Mouse (Mus musculus) intestine, embryonic 16.5 days (tissue): ENCODE results near the gene Olfr1126. TPM values are rescaled to one million over a fixed set of nuclear protein-coding genes. Genes with fewer than 3 reads are reported as not detected.
"Not testable (repeated sequence)": the region's sequence is repeated elsewhere in the genome, so short reads cannot be mapped to it uniquely, and the experiment has no call there.

Source experiments
- ATAC-seq: fragments of 200-750 bp; cut with Nextera tagmentation; 2 replicates; pipeline ENCODE4 v1.8.0; 2017; ENCODE audit warnings: moderate TSS enrichment, moderate library complexity
- H3K27ac ChIP-seq: fragments of 300-500 bp; sonication (generic); 2 replicates; pipeline ENCODE4 v1.5.1; 2014; ENCODE audit warnings: mild to moderate bottlenecking, low read length
- H3K27me3 ChIP-seq: fragments of 300-500 bp; sonication (generic); replicated peaks from 2 replicates; pipeline ENCODE4 v1.6.1; 2014; ENCODE audit warnings: low read length, control low read depth, mixed read lengths; ENCODE audit not compliant: control insufficient read depth, insufficient read depth
- H3K36me3 ChIP-seq: fragments of 300-500 bp; sonication (generic); 2 replicates; pipeline ENCODE4 v1.6.1; 2014; ENCODE audit warnings: low read length, control low read depth; ENCODE audit not compliant: control insufficient read depth, insufficient read depth
- H3K4me1 ChIP-seq: fragments of 300-500 bp; sonication (generic); 2 replicates; pipeline ENCODE4 v1.6.1; 2014; ENCODE audit warnings: low read length, control low read depth, mixed read lengths; ENCODE audit not compliant: control insufficient read depth, insufficient read depth
- H3K4me2 ChIP-seq: fragments of 300-500 bp; sonication (generic); 2 replicates; pipeline ENCODE4 v1.6.1; 2014; ENCODE audit warnings: low read depth, low read length, control low read depth
- H3K4me3 ChIP-seq: fragments of 300-500 bp; sonication (generic); 2 replicates; pipeline ENCODE4 v1.5.1; 2014; ENCODE audit warnings: mild to moderate bottlenecking, low read length
- H3K9ac ChIP-seq: fragments of 300-500 bp; sonication (generic); 2 replicates; pipeline ENCODE4 v1.6.1; 2014; ENCODE audit warnings: low read depth, low read length
- H3K9me3 ChIP-seq: fragments of 300-500 bp; sonication (generic); 2 replicates; pipeline ENCODE4 v1.6.1; 2016; ENCODE audit warnings: low read length, control low read depth; ENCODE audit not compliant: control insufficient read depth
- WGBS: fragments of 180-500 bp; shearing (Covaris S2); extraction: QIAGEN DNeasy Blood & Tissue Kit; methylation state at CpG from one replicate; pipeline ENCODE4 v1.1.7; 2014; 5-methylcytosine and 5-hydroxymethylcytosine counted together
- polyA plus RNA-seq: library from polyadenylated mRNA; unstranded; fragments of >200 nt; fragmentation: Nextera tagmentation; extraction: Ambion mirVana; gene quantifications from 2 replicates; pipeline ENCODE4 v1.2.1, GENCODE M21; 2015

The Olfr1126 gene
- polyA plus RNA-seq: not detected in 2 replicates

DNA sequence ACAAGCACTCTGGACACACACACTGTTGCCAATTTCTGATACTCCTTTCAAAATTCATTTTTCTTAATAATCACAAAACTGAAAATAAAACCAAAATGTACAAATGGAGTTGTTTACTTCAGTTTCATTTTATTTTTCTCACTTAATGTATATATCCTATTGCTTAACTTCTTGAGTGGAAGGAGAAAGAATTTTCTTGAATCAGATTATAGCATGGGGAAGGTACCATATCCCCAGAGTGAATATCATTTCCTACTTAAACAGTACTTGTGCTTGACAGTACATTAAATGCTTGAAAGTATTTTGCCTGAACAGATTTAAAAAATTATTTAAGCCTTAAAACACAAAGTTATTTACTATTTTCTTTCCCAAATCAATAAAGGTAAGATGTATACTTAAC is at the start of gene Olfr1126:
Gene Olfr1126, plus strand, starts transcription at position 301 of the 400 bp plus-strand sequence.
- no peaks in the 10 kb centered on the region for H3K9me3 ChIP-seq
- no peak within 1 kb of the TSS for H3K4me3 ChIP-seq
- H3K9ac ChIP-seq: no peak within 1 kb of the TSS
- ATAC-seq: no peak
- no peaks in the 10 kb centered on the region for H3K4me1 ChIP-seq
- H3K4me2 ChIP-seq: no peak within 1 kb of the TSS
- no peak within 1 kb of the TSS for H3K27ac ChIP-seq
- H3K27me3 ChIP-seq: no peaks in the 10 kb centered on the region
- H3K36me3 ChIP-seq: no peaks in the 10 kb centered on the region

DNA sequence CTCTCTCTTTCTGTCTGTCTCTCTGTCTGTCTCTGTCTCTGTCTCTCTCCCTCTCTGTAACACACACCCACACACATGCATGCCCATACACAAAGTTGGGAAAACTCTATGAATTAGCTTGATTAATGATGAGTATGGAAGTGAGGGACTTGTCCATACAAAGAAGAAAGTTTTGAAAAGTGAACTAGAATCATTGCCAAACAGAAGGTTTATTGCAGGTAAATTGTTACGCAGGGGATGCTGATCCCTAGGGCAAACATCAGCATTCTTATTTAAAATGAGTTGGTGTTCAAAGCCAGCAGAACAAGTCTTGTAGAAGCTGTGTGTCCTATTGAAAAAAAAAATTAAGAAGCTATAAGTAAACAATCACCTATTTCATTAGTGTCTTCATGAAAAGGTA is 37.4 kb upstream of the Olfr1126 start, which contains the start of gene Olfr1123:
Gene Olfr1123, plus strand, starts transcription at position 301 of the 400 bp plus-strand sequence.
- H3K4me2 ChIP-seq: no peak within 1 kb of the TSS
- no peak within 1 kb of the TSS for H3K4me3 ChIP-seq
- no peak within 1 kb of the TSS for H3K27ac ChIP-seq
- no peak within 1 kb of the TSS for H3K9ac ChIP-seq
- no peaks in the 10 kb centered on the region for H3K9me3 ChIP-seq
- no peaks in the 10 kb centered on the region for H3K36me3 ChIP-seq
- no peak for ATAC-seq
- WGBS: 68% methylated on average over 1 of the region's 1 CpGs
- H3K4me1 ChIP-seq: no peaks in the 10 kb centered on the region
- H3K27me3 ChIP-seq: no peaks in the 10 kb centered on the region

DNA sequence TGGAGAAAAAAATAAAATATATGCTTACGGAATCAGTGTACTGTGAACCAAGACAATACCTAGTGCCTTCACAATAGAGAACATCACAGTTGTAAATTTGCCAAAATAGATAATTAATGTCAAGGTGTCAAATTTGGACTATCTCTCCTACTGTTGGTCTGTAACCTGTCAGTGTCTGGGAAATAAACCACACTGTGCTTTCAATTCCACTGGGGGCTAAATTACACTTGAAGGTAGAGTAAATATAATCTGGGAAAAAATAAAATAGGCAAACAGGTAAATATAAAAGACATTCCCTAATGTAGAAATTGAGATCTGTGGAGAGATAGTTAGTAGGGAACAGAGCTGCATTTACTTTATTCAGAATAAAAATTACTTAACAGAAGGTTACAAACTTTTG is 23.8 kb upstream of the Olfr1126 start, which contains the start of gene Olfr1124:
Gene Olfr1124, plus strand, starts transcription at position 301 of the 400 bp plus-strand sequence.
- WGBS: 94% methylated on average over 1 of the region's 1 CpGs
- no peak within 1 kb of the TSS for H3K27ac ChIP-seq
- H3K9me3 ChIP-seq: no peaks in the 10 kb centered on the region
- no peak for ATAC-seq
- H3K4me1 ChIP-seq: no peaks in the 10 kb centered on the region
- no peaks in the 10 kb centered on the region for H3K36me3 ChIP-seq
- no peaks in the 10 kb centered on the region for H3K27me3 ChIP-seq
- H3K4me2 ChIP-seq: no peak within 1 kb of the TSS
- no peak within 1 kb of the TSS for H3K4me3 ChIP-seq
- H3K9ac ChIP-seq: no peak within 1 kb of the TSS

DNA sequence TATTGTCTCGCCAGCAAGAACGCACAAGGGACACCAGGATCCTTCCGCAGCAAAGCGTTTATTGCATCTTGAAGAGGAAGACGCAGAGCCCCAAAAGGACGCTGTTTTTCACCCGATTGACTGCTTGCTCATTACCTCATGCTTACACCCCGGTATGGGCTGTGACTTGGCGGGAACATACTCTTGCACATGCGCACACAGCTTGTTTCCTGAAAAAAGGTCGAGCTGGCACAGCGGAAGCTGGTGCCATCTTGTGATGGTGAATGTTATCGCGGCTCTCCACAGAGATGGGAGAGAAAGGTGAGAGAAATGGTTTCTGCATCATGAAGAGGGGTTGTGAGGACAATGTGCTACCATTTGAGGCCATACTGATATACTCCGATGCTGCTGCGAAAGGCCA is 16.0 kb upstream of the Olfr1126 start:
- Histone ChIP-seq H3K4me2 (no peak overlapping the region), H3K36me3 (no peaks in the 10 kb centered on the region), H3K4me3 (no peak overlapping the region), H3K9ac (no peak overlapping the region), H3K27ac (no peak overlapping the region), H3K9me3 (no peaks in the 10 kb centered on the region), H3K27me3 (no peaks in the 10 kb centered on the region), H3K4me1 (no peaks in the 10 kb centered on the region)
- no peak for ATAC-seq
- WGBS: 92% methylated on average over 16 of the region's 16 CpGs

DNA sequence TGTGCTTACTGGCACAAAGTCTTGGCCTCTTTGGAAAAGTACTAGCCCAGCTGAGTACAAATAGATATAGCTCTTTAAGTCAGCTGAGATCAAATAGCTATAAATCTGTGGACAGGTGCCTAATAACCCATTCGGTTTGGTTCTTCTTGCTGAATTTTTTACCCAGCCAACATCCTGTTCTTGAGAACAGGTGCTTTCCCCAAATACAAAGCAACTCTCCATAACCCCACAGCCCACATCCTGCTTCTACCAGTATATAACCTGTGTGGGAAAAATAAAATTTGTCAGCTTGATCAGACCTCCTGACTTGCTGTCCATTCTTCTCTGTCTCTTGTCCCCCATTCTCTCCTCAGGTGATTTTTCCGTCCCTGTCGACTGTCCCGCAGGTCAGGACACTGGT is 8.0 kb downstream of the Olfr1126 start:
- Histone ChIP-seq H3K9me3 (no peaks in the 10 kb centered on the region), H3K36me3 (no peaks in the 10 kb centered on the region), H3K4me1 (no peaks in the 10 kb centered on the region), H3K9ac (no peak overlapping the region), H3K27ac (no peak overlapping the region), H3K4me2 (no peak overlapping the region), H3K27me3 (no peaks in the 10 kb centered on the region), H3K4me3 (no peak overlapping the region)
- 90% methylated on average over 4 of the region's 4 CpGs for WGBS
- ATAC-seq: no peak

DNA sequence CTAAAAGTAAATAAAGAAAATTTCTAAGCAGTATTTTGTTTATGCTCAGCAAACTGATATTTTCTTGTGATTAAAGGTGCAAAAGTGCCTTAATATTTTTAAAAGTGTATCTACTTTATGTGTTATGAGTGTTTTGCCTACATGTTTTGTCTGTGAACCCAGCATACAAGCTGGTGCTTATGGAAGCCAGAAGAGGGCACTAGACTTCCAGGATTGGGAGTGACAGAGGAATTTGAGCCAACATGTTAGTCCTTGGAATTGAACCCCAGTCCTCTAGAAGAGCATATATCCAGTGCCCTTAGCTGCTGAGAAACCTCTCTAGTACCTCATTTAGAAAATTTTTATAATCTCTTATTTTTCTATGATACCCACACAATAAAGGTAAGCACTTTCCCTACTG is 26.4 kb downstream of the Olfr1126 start:
- no peaks in the 10 kb centered on the region for H3K4me1 ChIP-seq
- H3K27me3 ChIP-seq: no peaks in the 10 kb centered on the region
- no peak for ATAC-seq
- no peaks in the 10 kb centered on the region for H3K36me3 ChIP-seq
- no peak overlapping the region for H3K4me3 ChIP-seq
- no peak overlapping the region for H3K9ac ChIP-seq
- H3K27ac ChIP-seq: no peak overlapping the region
- no peaks in the 10 kb centered on the region for H3K9me3 ChIP-seq
- no peak overlapping the region for H3K4me2 ChIP-seq

DNA sequence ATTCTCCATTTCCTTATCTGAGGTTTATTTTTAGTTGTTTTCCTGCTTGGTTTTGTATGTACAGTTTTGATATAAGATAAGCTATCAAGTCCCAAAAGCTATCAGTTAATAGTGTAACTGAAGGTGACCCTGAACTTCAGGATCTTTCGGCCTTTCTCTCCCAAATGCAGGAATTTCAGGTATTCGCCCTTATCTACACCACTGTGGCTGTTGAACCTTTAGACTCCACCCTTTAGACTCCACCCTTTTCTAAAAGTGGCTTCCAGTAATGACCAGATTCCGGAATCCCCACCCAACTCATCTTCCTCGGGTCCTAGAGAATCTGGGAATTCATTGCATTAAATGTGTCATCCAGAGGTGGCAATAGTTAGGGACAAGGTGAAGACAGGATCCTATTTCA is 27.4 kb downstream of the Olfr1126 start:
- H3K9me3 ChIP-seq: no peaks in the 10 kb centered on the region
- ATAC-seq: no peak

DNA sequence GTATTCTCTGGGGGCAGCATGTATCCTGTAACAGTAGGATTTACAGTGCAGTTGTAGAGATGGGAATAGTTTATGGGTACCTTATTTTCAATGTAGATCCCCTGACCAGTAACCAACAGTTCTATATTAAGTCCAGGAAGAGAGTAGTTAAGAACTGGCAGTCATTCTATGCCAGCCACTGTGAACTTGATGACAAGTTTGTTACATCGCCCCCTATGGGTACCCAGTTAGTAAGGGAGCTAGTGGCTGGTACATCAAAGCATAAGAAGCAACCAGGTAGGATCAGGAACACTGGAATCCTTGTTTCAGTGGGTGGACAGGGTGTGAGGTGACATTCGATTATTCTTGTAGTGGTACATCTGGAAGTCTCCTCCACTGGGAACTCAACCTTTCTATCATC is 28.5 kb downstream of the Olfr1126 start:
- H3K4me1 ChIP-seq: no peaks in the 10 kb centered on the region
- no peak overlapping the region for H3K4me2 ChIP-seq
- H3K27me3 ChIP-seq: no peaks in the 10 kb centered on the region
- H3K4me3 ChIP-seq: no peak overlapping the region
- no peaks in the 10 kb centered on the region for H3K36me3 ChIP-seq
- H3K9ac ChIP-seq: no peak overlapping the region
- H3K27ac ChIP-seq: no peak overlapping the region
- WGBS: 77% methylated on average over 2 of the region's 2 CpGs
- no peak for ATAC-seq
- no peaks in the 10 kb centered on the region for H3K9me3 ChIP-seq

More for the DNA sequence above, 27.4 kb downstream of the Olfr1126 start:
- Histone ChIP-seq H3K4me2 (no peak overlapping the region), H3K4me3 (no peak overlapping the region), H3K4me1 (no peaks in the 10 kb centered on the region), H3K27me3 (no peaks in the 10 kb centered on the region), H3K9ac (no peak overlapping the region), H3K36me3 (no peaks in the 10 kb centered on the region), H3K27ac (no peak overlapping the region)
- WGBS: 80% methylated on average over 4 of the region's 4 CpGs

DNA sequence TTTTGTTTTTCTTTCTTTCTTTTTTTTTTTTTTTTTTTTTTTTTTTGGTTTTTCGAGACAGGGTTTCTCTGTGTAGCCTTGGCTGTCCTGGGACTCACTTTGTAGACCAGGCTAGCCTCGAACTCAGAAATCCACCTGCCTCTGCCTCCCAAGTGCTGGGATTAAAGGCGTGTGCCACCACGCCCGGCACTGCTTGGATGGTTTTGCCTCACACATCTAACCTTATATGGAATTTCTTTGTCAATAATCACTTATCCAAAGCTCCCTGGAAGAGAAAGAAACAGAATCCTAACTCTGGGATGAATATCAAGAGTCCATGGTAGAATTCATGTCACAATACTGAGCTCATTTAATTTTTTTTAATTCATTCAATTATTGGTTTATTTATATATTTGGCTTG is 43.2 kb downstream of the Olfr1126 start, which contains the start of gene Pramel7:
Gene Pramel7, minus strand, starts transcription at position 101 of the 400 bp plus-strand sequence.
- H3K36me3 ChIP-seq, H3K9me3 ChIP-seq, H3K27me3 ChIP-seq, H3K9ac ChIP-seq, ATAC-seq, H3K4me2 ChIP-seq, H3K4me3 ChIP-seq, H3K4me1 ChIP-seq, H3K27ac ChIP-seq: not testable (repeated sequence)
- WGBS: 93% methylated on average over 4 of the region's 5 CpGs

DNA sequence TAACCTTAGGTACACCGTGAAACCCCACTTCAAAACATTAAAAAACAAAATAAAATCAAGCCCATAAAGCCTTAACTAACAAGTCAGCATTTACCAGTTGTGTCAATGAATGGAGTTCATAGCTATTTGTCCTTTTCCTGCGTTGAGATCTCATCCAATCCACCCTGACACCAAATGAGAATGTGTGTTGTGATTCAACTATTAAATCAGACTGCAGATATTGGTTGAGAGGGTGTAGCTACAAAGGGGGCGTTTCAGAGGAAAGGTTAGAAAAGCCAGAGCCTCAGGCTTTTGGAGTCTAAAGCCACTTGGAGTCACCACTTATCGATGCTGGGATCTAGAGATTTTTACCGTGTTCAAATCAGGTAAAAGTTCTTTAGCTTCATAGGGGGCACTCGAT is 52.5 kb downstream of the Olfr1126 start, which contains the start of gene Pramel6:
Gene Pramel6, plus strand, starts transcription at position 301 of the 400 bp plus-strand sequence.
- H3K27ac ChIP-seq: no peak within 1 kb of the TSS
- no peaks in the 10 kb centered on the region for H3K36me3 ChIP-seq
- H3K4me2 ChIP-seq: no peak within 1 kb of the TSS
- no peaks in the 10 kb centered on the region for H3K27me3 ChIP-seq
- H3K9me3 ChIP-seq: no peaks in the 10 kb centered on the region
- 86% methylated on average over 6 of the region's 6 CpGs for WGBS
- no peak within 1 kb of the TSS for H3K4me3 ChIP-seq
- no peak for ATAC-seq
- H3K4me1 ChIP-seq: no peaks in the 10 kb centered on the region
- H3K9ac ChIP-seq: no peak within 1 kb of the TSS
